Mouse (Mus musculus) monocyte, adult 2 months (primary cell): ENCODE measurements around the gene Arpc4.
"Not testable (repeated sequence)": the region's sequence is repeated elsewhere in the genome, so short reads cannot be mapped to it uniquely, and the experiment has no call there.

Source experiments
- DNase-seq, 2 experiments: peaks; one replicate each; pipeline ENCODE4 v3.0.0; 2022; ENCODE audit warnings: low spot score in 2 of 2, low read depth in 1 of 2

Gene Arpc4

DNA sequence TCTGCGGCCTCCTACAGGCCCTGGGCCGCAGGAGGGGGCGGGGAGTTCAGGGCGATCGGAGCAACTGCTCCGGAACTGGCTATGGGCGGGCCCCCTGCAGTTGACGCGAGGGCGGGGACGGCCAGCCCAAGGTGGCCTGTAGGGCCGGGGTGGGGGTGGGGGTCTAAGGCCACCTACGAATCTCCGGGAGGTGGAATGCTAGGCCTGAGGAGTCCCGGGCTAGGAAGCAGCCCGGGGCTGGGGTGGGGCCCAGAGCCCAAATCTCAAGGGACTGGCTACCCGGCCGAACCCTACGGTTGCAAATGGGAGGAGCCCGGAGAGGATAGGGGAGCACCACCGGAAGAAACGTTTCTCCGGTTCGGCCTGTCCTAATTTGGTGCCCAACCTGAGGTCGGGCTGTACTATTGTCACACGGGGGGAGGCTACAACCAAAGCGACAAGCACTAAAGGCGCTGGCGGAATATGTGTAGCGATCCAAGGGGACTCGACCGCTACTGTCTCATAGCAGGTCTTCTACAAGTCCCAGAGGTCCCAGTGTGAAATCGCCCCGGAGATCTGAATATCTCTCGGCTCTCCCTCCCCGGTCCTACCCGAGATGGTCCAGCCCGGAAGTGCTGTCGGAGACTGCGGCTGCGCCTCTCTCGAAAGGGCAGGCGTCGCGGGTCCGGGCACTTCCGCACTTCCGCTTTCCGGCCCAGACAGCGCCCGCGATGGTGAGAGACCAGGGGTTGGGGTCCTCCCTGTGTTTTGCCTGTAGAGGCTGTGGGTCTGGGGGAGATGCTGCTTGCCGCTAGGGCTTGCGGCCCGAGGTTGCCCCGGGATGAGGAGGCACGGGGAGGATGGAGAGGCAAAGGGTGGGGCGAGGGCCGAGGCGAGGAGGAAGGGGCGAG lies at the start of gene Arpc4, which contains the start of gene Tada3:
TSS of gene Arpc4 (plus strand) at position 620 of the 890 bp plus-strand sequence.
TSS of gene Tada3 (minus strand) at position 388 of the 890 bp plus-strand sequence.
- peak; percentile 82 to 89 for DNase-seq

DNA sequence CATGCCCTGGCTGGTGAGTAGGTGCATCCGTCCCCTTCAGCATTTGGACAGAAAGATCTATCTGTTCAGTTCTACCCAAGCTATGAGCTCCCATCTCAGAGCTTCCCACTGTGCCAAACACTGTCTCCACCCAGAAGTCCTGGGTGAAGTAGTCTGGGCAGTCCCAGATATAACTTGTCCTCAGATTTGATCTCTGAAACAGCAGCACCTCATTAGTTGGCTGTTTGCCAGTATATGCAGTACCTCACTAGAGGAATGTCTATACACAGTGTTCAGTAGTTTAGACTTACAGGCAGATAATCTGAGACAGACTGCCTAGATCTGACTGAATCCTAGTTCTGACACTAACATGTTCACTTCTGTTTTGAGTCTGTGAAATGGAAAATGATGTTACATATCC lies 48.5 kb upstream of the Arpc4 start:
- no peak for DNase-seq

DNA sequence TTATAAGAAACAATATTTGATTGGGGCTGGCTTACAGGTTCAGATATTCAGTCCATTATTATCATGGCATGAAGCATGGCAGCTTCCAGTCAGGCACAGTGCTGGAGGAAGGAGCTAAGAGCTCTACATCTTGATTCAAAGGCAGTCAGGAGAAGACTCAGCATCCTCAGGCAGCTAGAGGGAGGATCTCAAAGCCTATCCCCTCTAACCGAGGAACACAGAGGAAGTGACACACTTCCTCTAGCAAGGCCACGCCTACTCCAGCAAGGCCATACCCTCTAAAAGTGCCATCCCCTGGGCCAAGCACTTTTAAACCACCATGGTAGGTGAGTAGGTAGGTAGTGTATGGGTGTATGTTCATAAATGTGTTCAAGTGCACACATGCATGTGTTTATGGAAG lies 47.4 kb upstream of the Arpc4 start:
- peak in 1 of 2 experiments; percentile 22 for DNase-seq

DNA sequence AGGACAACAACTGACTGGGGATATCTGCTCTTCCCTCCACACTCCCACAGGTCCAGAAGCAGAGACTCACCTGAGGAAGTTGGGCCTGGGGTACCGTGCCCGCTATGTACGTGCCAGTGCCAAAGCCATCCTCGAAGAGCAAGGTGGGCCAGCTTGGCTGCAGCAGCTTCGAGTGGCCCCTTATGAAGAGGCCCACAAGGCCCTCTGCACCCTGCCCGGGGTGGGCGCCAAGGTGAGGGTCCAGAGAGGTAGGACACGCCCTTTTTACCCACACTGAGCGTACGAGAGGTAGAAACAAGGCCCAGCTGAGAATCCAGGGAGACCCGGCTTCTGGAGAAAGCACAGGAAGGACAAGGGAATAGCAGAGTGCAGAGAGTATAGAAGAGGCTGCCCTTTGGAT lies 46.2 kb upstream of the Arpc4 start:
- DNase-seq: no peak

DNA sequence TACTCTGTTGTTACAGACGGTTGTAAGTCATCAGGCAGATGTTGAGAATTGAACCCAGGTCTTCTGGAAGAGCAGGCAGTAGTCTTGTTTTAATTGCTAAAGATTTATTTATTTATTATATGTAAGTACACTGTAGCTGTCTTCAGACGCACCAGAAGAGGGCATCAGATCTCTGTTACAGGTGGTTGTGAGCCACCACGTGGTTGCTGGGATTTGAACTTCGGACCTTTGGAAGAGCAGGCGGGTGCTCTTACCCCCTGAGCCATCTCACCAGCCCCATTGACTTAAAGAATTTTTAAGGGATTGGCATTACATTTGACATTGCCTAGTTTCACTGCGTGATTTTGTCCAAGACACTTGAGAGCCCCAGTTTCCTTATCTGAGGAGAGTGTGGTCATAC lies 45.2 kb upstream of the Arpc4 start:
- not testable (repeated sequence) for DNase-seq

DNA sequence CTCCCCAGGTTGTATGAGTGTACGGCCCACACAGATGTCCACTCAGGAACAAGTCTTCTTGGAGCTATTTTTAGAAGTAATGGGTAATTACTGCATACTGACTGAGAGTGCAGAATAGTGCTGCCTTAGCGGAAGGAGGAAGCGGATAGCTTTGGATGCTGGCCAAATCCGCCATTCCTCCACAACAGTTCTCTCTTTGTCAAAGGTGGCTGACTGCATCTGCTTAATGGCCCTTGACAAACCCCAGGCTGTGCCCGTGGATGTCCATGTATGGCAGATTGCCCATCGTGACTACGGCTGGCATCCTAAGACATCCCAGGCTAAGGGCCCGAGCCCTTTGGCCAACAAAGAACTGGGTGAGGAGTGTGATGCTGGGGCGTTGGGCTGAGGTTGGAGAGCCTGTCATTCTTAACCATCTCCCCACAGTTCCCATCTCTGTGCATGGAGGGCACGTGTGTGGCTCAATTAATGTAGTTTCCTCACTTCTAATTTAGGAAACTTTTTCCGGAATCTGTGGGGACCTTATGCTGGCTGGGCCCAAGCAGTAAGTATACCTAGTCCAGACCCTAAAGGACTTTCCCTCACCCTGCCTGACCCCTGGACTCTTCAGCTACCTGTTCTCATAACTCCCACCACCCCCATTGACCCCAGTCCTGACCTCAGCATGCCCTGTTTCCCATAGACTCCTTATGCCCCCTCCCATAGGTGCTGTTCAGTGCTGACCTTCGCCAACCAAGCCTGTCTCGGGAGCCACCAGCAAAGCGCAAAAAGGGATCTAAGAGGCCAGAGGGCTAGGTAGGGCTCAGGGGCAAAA lies 44.6 kb upstream of the Arpc4 start:
- no peak for DNase-seq

DNA sequence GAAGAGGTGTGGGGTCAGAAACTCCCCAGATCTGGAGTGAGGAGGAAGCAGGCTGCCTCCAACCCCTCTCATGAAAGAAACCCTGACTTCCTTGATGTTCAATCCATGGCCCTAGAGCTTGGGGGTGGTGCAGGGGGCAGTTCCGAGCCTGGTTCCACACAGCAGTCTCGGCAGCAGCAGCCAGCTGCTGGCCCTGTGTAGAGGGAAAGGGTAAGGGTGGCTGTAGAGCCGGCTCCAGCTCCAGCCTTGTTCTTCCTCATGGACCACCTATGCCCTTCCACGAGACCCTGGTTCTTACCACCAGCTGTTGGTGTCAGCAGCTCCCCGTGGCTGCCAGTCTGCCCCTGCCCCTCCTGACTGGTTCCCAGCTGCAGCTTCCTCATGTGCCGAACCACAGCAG lies 43.7 kb upstream of the Arpc4 start:
- DNase-seq: no peak

DNA sequence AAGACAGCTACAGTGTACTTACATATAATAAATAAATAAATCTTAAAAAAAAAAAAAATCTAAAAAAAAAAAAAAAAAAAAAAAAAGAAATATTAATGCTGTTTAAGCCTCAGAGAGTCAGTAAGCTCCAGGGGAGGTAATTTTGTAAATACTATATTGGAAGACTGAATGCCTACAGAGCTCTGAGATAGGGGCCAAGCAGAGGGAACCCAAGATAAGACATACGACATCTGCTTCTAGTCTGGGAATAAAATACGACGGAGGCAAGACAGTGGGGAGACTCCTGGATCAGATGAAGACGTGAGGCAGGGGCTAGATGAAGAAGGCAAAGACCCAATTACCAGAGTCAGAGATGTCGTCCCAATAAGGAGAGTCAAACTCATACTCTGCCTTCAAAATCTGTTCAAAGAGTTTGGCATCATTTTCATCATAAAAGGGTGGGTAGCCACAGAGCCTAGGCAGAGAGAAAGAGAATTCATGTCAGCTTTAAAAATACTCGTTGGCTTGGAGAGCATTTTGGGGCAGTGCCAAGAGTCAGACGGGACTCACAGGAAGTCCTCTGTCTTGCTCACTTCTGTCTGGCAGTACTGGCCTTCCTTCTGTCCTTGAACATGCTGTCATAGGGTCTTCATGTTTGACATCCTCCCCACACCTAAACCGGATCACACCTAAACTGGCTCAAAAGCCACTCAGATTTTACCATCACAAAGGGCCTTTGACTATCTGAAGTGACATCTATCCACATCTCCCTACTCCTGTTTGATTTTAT lies 40.9 kb upstream of the Arpc4 start:
- DNase-seq: no peak

DNA sequence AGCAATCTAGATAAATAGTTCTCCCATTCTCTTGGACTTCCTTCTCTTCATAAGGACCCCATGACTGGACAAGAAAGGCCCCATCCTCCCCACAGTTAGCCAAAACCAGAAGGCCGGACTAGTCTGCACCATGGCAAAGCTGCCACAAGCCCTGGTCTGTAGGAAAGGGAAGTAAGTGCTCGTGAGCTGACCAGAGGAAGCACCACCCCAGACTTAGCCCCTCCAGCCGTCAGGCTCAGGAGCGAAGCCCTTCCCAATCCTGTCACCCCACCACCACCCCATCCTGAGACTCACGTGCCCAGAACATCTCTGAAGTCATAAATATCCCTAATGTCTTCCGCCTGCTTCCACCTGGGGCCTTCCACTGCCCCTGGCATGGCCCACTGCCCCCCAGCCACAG lies 36.3 kb upstream of the Arpc4 start:
- DNase-seq: peak in 1 of 2 experiments; percentile 36

DNA sequence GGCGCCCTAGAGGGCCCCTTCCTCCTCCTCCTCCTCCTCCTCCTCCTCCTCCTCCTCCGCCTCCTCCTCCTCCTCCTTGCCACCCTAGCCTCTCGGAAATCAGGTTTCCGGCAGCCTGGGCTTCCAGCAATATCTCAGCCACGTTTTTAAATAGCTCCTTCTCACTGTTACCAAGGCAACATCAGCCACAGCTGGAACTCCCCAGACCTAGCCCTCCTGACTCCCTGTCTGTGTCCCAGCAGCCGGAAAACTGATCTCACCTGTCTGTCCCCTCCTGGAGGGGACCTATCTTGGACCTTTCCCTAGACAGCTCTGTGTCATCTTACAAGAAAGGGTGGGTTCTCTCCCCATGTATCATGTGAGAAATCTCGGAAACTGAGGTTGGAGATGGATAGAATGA lies 35.6 kb upstream of the Arpc4 start:
- DNase-seq: no peak

DNA sequence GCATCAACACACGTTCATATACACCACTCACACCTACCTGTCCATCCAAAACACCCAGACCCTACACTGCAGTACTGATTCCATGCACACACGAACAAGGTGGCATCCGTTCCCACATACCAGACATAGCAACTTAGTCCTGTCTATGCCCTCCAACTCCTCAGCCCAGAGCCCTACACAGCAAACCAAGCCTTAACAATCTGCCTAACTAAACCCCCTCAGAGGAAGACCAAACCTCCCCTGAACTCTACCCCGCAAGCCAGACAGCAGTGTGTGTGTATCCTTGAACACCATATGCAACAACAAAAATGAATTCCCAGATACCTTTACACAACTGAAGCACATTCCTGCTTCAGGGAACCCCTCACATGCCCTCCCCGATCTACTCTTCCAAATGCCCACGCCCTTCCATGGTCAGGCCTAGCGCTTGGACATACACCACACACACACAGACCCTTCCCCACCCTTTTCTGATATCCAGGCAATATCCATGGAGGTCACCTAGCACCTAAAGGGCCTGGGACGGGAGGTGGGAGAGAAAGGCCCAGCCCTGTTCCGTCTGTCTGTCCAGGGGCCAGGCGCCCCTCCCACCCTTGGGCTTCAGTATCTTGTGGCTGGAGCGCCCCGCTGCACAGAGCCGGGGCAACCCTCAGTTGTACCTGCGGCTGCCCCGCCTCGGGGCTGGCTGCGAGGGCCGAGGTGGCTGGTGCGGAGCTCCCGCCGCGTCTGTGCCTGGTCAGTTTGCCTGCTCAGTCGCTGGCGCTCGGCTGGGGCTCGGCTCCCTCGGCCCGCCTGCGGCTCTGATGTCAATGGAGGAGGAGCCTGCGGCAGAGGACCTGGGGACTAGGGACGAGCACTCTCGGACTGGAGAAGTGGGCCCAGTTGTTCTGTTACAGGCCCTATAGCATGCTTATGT lies 34.5 kb upstream of the Arpc4 start, which contains the start of gene Camk1:
TSS of gene Camk1 (minus strand) at position 808 of the 916 bp plus-strand sequence.
- peak in 1 of 2 experiments; percentile 54 for DNase-seq

DNA sequence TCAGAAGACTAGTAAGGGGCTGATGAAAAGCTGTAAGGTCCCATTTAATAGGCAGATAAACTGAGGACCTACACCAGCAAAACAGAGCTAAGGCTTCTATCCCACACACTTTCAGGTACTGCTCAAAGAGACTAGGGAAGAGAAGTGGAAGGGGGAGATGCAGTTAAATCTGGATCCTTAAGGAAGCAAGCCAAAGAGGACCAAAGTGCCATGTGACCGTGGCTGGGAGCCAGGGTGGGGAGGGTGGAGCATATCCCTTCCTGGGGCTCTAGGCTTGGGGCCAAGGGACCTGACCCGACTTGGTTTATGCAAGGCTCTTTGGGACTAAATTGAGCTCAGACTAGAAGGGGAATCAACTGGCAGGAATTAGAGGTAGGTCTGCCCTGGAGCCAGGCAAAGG lies 33.6 kb upstream of the Arpc4 start:
- no peak for DNase-seq

DNA sequence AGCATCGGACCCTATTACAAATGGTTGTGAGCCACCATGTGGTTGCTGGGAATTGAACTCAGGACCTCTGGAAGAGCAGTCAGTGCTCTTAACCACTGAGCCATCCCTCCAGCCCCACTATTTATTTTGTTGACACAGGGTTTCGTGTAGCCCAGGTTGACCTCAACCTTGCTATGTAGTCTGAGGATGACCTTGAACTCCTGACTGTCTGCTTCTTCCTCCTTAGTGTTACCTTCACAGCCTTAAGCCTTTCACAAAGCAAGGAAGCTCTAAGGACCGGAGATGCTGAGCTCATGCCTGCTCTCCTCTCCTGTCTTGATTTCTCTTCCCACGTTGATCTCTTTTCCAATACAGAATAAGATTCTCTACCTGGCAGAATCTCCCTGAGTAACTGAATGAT lies 31.0 kb upstream of the Arpc4 start:
- no peak for DNase-seq

DNA sequence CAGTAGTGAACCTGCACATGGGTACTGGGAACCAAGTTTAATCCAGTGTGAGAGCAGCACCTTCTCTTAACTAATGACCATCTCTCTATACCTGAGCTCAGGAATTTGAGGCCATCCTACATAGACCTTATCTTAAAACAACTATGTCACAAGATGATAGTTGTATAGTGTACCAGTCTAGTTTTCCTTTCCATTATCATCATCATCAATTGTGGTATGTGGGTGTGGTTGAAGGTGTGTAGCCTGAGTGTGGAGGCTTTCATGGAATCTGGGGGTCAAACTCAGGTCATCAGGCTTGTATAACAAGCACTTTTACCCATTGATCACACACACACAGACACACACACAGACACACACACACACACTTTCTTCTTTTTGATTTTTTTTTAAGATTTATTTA lies 27.4 kb upstream of the Arpc4 start:
- no peak for DNase-seq

DNA sequence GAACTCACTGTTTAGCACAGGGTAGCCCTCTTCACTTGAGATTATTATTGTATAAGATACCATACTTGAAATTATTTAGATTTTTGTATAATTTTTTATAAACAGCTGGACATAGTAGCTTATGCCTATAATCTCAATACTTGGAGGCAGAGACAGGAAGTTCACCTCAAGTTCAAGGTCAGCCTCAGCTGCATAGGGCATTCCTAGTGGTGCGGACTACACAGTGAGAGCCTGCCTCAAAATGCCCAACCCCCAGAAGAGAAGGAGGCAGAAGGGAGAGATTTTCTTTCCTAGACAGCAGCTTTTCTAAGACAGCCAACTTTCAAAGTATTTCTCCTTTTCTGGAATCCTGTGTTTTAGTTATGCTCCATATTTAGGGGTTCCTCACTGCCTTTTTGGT lies 26.8 kb upstream of the Arpc4 start:
- DNase-seq: no peak

DNA sequence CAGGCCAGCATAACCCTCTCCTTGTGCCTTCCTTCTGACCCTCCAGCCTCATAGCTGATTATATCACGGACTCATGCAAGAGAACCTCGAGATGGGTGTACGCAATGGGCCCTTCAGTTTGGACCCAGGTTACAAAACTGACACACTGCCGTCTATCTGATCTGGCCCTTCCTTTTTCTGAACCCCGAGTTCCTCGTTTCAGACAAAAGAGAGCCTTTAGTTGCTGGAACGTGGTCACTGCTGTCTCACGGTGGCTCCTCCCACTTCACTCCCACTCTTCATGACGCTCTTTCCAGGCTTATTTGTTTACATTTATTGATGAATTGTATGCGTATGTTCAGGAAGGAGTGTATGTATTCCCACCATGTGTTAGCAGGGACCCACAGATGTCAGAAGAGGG lies 26.3 kb upstream of the Arpc4 start:
- peak in 1 of 2 experiments; percentile 13 for DNase-seq

DNA sequence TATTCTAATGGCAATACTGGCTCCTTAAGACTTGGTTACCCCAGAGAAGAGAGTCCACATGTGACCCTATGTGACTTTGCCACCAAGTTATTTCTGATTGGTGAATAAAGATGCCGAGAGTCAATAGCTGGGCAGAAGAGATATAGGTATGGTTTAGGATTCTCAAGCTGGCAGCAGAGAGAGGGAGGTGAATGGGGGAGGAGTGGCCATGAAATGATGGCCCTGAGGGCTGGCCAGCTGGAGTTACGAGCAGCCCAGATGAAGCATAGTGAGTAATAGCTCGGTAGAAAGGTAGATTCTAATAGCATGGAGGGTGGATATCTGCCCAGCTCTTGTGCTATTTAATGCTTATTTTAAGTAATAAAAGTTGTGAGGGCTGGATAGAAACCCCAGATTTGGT lies 25.1 kb upstream of the Arpc4 start:
- no peak for DNase-seq

DNA sequence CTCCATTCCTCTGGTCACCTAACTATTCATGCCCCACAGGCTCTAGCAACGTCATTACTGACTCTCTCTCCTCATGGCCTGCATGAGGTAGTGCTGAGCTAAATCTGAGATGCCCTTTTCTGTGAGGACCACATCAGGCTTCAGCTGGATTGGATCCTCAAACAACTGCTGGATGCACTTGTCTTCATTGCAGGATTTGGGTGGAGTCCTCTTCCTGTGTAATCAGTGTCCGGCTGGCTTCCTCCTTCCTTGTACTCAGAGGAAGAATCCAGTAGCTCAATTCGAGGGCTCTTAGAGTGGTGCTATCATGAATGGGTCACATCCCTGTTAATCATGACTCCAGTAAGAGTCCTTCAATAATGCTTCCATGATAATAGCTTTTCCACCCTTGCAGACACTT lies 24.2 kb upstream of the Arpc4 start:
- DNase-seq: no peak

DNA sequence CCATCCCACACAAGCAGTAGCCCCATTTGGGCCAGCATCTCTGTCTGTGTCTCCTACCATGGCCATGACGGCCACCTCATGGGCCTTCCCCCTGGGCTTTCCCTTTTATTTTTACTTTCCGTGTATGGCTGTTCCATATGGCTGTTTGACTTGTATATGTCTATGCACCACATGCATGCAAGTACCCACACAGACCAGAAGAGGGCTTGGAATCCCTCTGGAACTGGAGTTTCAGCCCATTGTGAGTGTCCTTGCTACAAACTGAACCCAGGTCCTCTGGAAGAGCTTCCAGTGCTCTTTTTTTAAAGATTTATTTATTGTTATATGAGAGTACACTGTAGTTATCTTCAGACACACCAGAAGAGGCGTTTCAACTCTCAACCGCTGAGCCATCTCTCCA lies 16.4 kb upstream of the Arpc4 start:
- DNase-seq: no peak

DNA sequence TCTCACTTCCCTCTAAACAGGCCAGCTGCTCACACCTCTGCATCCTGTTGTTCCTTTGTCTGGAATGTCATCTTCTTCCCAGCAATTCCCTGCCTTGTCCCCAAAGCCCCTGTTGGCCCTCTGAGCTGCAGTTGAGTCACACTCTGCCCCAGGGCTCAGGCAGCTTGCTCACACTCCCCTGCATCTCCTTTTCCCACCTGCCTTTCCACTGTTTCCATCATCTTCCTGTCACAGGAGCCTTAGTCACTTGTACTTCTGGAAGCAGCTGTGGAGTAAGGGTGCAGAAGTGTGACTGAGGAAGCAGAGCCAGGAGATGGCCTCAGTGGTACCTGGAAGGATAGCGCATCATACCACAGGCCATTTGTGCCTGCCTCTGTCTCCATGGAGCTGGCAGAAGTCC lies 15.7 kb upstream of the Arpc4 start:
- DNase-seq: no peak
